Mouse (Mus musculus) embryonic facial prominence, embryonic 10.5 days (tissue): ENCODE measurements around the gene Dyrk3. TPM values are rescaled to one million over a fixed set of nuclear protein-coding genes. Genes with fewer than 3 reads are reported as not detected.

Experiments
- DNase-seq: peaks from one replicate; pipeline ENCODE4 v3.0.0-alpha.2; 2017; ENCODE audit warnings: low spot score
- H3K27ac ChIP-seq: fragments of 300-500 bp; sonication (generic); replicated peaks from 2 replicates; pipeline ENCODE4 v1.5.1; 2016; ENCODE audit warnings: mild to moderate bottlenecking
- H3K27me3 ChIP-seq: fragments of 300-500 bp; sonication (generic); replicated peaks from 2 replicates; pipeline ENCODE4 v1.6.1; 2016; ENCODE audit warnings: low read depth, mild to moderate bottlenecking; ENCODE audit not compliant: poor library complexity, severe bottlenecking
- H3K36me3 ChIP-seq: fragments of 300-500 bp; sonication (generic); replicated peaks from 2 replicates; pipeline ENCODE4 v1.6.1; 2016; ENCODE audit warnings: mild to moderate bottlenecking, moderate library complexity
- H3K4me1 ChIP-seq: fragments of 300-500 bp; sonication (generic); 2 replicates; pipeline ENCODE4 v1.6.1; 2016
- H3K4me3 ChIP-seq: fragments of 300-500 bp; sonication (generic); 2 replicates; pipeline ENCODE4 v1.5.1; 2016; ENCODE audit warnings: mild to moderate bottlenecking, moderate library complexity
- H3K9me3 ChIP-seq: fragments of 300-500 bp; sonication (generic); 2 replicates; pipeline ENCODE4 v1.6.1; 2016; ENCODE audit warnings: mild to moderate bottlenecking
- WGBS: fragments of 180-500 bp; shearing (Covaris S2); methylation state at CpG from one replicate; pipeline ENCODE4 v1.1.7; 2016; 5-methylcytosine and 5-hydroxymethylcytosine counted together
- polyA plus RNA-seq: library from polyadenylated mRNA; unstranded; fragments of >200 nt; fragmentation: Nextera tagmentation; extraction: Ambion mirVana; gene quantifications from 2 replicates; pipeline ENCODE4 v1.2.1, GENCODE M21; 2016

The Dyrk3 gene
- polyA plus RNA-seq, 1 experiment from 2014 or later, result 8.7 TPM

- Histone ChIP-seq H3K27ac (no peak overlapping the region), H3K4me1 (peaks cover 2% of the 10 kb centered on the region), H3K36me3 (peaks cover 6% of the 10 kb centered on the region), H3K4me3 (no peak overlapping the region), H3K27me3 (no peaks in the 10 kb centered on the region), H3K9me3 (no peaks in the 10 kb centered on the region)
- WGBS, result 38% methylated on average over 3 of the region's 3 CpGs
- peak; percentile 10 for DNase-seq
These were observed 16.2 kb downstream of the Dyrk3 start for GRCm38 (mm10) chr1:131121987-131122386.

GRCm38 (mm10) chr1:131119026-131119425, 19.1 kb downstream of the Dyrk3 start:
- no peak overlapping the region for H3K4me3 ChIP-seq

GRCm38 (mm10) chr1:131118530-131118929, 19.6 kb downstream of the Dyrk3 start:
- H3K4me1 ChIP-seq, result peaks cover 9% of the 10 kb centered on the region
- DNase-seq, result no peak
- H3K27me3 ChIP-seq, result 0 out of 2 replicates have a peak, but pooled peaks cover 11% of the 10 kb centered on the region
- H3K36me3 ChIP-seq, result no peaks in the 10 kb centered on the region
- H3K4me3 ChIP-seq, result no peak overlapping the region
- no peaks in the 10 kb centered on the region for H3K9me3 ChIP-seq
- 65% methylated on average over 10 of the region's 10 CpGs for WGBS
- H3K27ac ChIP-seq, result no peak overlapping the region

More at GRCm38 (mm10) chr1:131119026-131119425, 19.1 kb downstream of the Dyrk3 start:
- H3K4me1 ChIP-seq, result peaks cover 9% of the 10 kb centered on the region
- DNase-seq, result no peak
- no peaks in the 10 kb centered on the region for H3K9me3 ChIP-seq
- H3K27ac ChIP-seq, result no peak overlapping the region
- H3K36me3 ChIP-seq, result no peaks in the 10 kb centered on the region
- 0 out of 2 replicates have a peak, but pooled peaks cover 11% of the 10 kb centered on the region for H3K27me3 ChIP-seq
- 81% methylated on average over 2 of the region's 2 CpGs for WGBS

GRCm38 (mm10) chr1:131116430-131117011, 21.6 kb downstream of the Dyrk3 start:
- WGBS, result 64% methylated on average over 13 of the region's 13 CpGs
- H3K27me3 ChIP-seq, result 0 out of 2 replicates have a peak, but pooled peaks cover 11% of the 10 kb centered on the region
- H3K9me3 ChIP-seq, result no peaks in the 10 kb centered on the region
- DNase-seq, result peak; percentile 35
- no peak overlapping the region for H3K4me3 ChIP-seq
- H3K4me1 ChIP-seq, result peaks cover 19% of the 10 kb centered on the region
- peak overlapping the region; percentile 70 for H3K27ac ChIP-seq
- H3K36me3 ChIP-seq, result no peaks in the 10 kb centered on the region

GRCm38 (mm10) chr1:131115932-131116331, 22.2 kb downstream of the Dyrk3 start:
- peaks cover 20% of the 10 kb centered on the region for H3K4me1 ChIP-seq
- no peaks in the 10 kb centered on the region for H3K36me3 ChIP-seq
- DNase-seq, result peak; percentile 76
- WGBS, result 22% methylated on average over 6 of the region's 6 CpGs
- H3K27me3 ChIP-seq, result 0 out of 2 replicates have a peak, but pooled peaks cover 11% of the 10 kb centered on the region
- no peaks in the 10 kb centered on the region for H3K9me3 ChIP-seq
- no peak overlapping the region for H3K27ac ChIP-seq
- no peak overlapping the region for H3K4me3 ChIP-seq

- H3K9me3 ChIP-seq, result no peaks in the 10 kb centered on the region
- H3K4me1 ChIP-seq, result peaks cover 28% of the 10 kb centered on the region
- no peaks in the 10 kb centered on the region for H3K36me3 ChIP-seq
- 31% methylated on average over 6 of the region's 6 CpGs for WGBS
- no peak overlapping the region for H3K27ac ChIP-seq
- H3K4me3 ChIP-seq, result no peak overlapping the region
- 0 out of 2 replicates have a peak, but pooled peaks cover 11% of the 10 kb centered on the region for H3K27me3 ChIP-seq
- no peak for DNase-seq
These were observed 25.6 kb downstream of the Dyrk3 start for GRCm38 (mm10) chr1:131112576-131112975.

GRCm38 (mm10) chr1:131110525-131111106, 27.5 kb downstream of the Dyrk3 start:
- Histone ChIP-seq H3K4me1 (peaks cover 21% of the 10 kb centered on the region), H3K9me3 (no peaks in the 10 kb centered on the region), H3K27ac (no peak overlapping the region), H3K4me3 (no peak overlapping the region), H3K36me3 (no peaks in the 10 kb centered on the region), H3K27me3 (0 out of 2 replicates have a peak, but pooled peaks cover 11% of the 10 kb centered on the region)
- 80% methylated on average over 12 of the region's 12 CpGs for WGBS
- DNase-seq, result no peak

- Histone ChIP-seq H3K27me3 (no peaks in the 10 kb centered on the region), H3K9me3 (no peaks in the 10 kb centered on the region), H3K4me3 (no peak overlapping the region), H3K36me3 (no peaks in the 10 kb centered on the region), H3K27ac (peak overlapping the region; percentile 20), H3K4me1 (peaks cover 18% of the 10 kb centered on the region)
- DNase-seq, result peak; percentile 52
- WGBS, result 53% methylated on average over 10 of the region's 10 CpGs
These were observed 30.4 kb downstream of the Dyrk3 start for GRCm38 (mm10) chr1:131107575-131108308.

GRCm38 (mm10) chr1:131103776-131104424, 34.2 kb downstream of the Dyrk3 start:
- Histone ChIP-seq H3K27me3 (peaks cover 16% of the 10 kb centered on the region; the same call in 1 of the 2 replicates), H3K27ac (no peak overlapping the region), H3K36me3 (no peaks in the 10 kb centered on the region), H3K4me1 (peaks cover 10% of the 10 kb centered on the region), H3K9me3 (no peaks in the 10 kb centered on the region), H3K4me3 (no peak overlapping the region)
- no peak for DNase-seq
- 87% methylated on average over 10 of the region's 10 CpGs for WGBS

GRCm38 (mm10) chr1:131100808-131101207, 37.3 kb downstream of the Dyrk3 start:
- H3K4me1 ChIP-seq, result peaks cover 18% of the 10 kb centered on the region
- H3K9me3 ChIP-seq, result no peaks in the 10 kb centered on the region
- DNase-seq, result no peak
- no peak overlapping the region for H3K4me3 ChIP-seq
- H3K27ac ChIP-seq, result no peak overlapping the region
- no peaks in the 10 kb centered on the region for H3K36me3 ChIP-seq
- peaks cover 18% of the 10 kb centered on the region; the same call in 1 of the 2 replicates for H3K27me3 ChIP-seq
- whole genome bisulfite sequencing, result 82% methylated on average over 1 of the region's 1 CpGs

- Histone ChIP-seq H3K4me3 (peak within 1 kb of the TSS; percentile 94), H3K27me3 (peaks cover 18% of the 10 kb centered on the region; the same call in 1 of the 2 replicates), H3K4me1 (peaks cover 42% of the 10 kb centered on the region), H3K9me3 (no peaks in the 10 kb centered on the region), H3K36me3 (peaks cover 11% of the 10 kb centered on the region), H3K27ac (peak within 1 kb of the TSS; percentile 94)
- under 1% methylated on average over 32 of the region's 32 CpGs for WGBS
- peak; percentile 97 for DNase-seq
These were observed 40.4 kb downstream of the Dyrk3 start, which contains the start of gene Mapkapk2 for GRCm38 (mm10) chr1:131097700-131098094. TSS of gene Mapkapk2 (minus strand) at chr1:131097826.
